Mouse (Mus musculus): ENCODE results near the gene Gm21800.
"Not testable (repeated sequence)": the region's sequence is repeated elsewhere in the genome, so short reads cannot be mapped to it uniquely, and the experiment has no call there.

The Gm21800 gene

GRCm38 (mm10) chrY:41406198-41406597 lies at the start of gene Gm21800:
TSS of gene Gm21800 (plus strand) at chrY:41406498.
- DNase-seq (ENCODE audit: low read depth, low spot score); H3K36me3 ChIP-seq (ENCODE audit: control insufficient read depth, insufficient read depth, low read length, poor library complexity, severe bottlenecking); H3K27me3 ChIP-seq (ENCODE audit: control insufficient read depth, insufficient read depth, low read length, poor library complexity, severe bottlenecking): not testable (repeated sequence)

All from splenic B cell, adult 2 months (primary cell).